Mouse (Mus musculus) Patski (cell line): ENCODE results near the gene Lamb2. TPM values are rescaled to one million over a fixed set of nuclear protein-coding genes. Genes with fewer than 3 reads are reported as not detected.

Source experiments
- ATAC-seq: fragments of 100-300 bp; one replicate; pipeline ENCODE4 v1.8.0; 2021
- CTCF ChIA-PET: fragments of 350-600 bp; sonication (Branson Sonifier 250); formaldehyde crosslinking; loops from one replicate; lab custom pipeline; 2022; ENCODE audit warnings: inconsistent platforms; lab: Charles Lee
- POLR2A ChIA-PET: fragments of 350-600 bp; sonication (Branson Sonifier 250); formaldehyde crosslinking; loops from one replicate; lab custom pipeline; 2022; ENCODE audit warnings: antibody characterized with exemption, inconsistent platforms; lab: Charles Lee
- DNase-seq: peaks from one replicate; pipeline ENCODE4 v3.0.0-alpha.2; 2011; ENCODE audit warnings: low read depth, low spot score
- H3K27me3 ChIP-seq: fragments of 371-371 bp; one replicate; pipeline ENCODE4 v1.5.1; 2021
- CTCF ChIP-seq: fragments of 100-300 bp; IDR thresholded peaks from one replicate; pipeline ENCODE4 v1.5.1; 2021
- in situ Hi-C: fragments of 300-500 bp; cut with MboI; formaldehyde crosslinking; loops from 3 replicates; pipeline ENCODE4 v1.11.1; 2018; ENCODE audit warnings: low pct_unique_long_range_greater_than_20kb, mixed read lengths
- polyA plus RNA-seq: library from polyadenylated mRNA; unstranded; gene quantifications from one replicate; pipeline ENCODE4 v1.2.3, GENCODE M21; 2021

Lamb2 gene
- polyA plus RNA-seq, 1 experiment from 2014 or later = 131 TPM

- peak; percentile 93 for ATAC-seq
- H3K27me3 ChIP-seq = no peaks in the 10 kb centered on the region
- DNase-seq = peak; percentile 89
- POLR2A ChIA-PET = interaction anchor here (1.1 to 1.5 kb wide), 3 partner anchors 9 to 18 kb away, joined by 3 to 8 read pairs (median 4); partner anchors contain the start of genes Qrich1 and Usp19
- TF ChIP-seq CTCF = no peak
- in situ Hi-C loops = no loop called here
- CTCF ChIA-PET = no interaction called here
These were observed 28.3 kb downstream of the Lamb2 start, which contains the start of gene Qars for GRCm38 (mm10) chr9:108507619-108508434. Qars (plus strand) TSS chr9:108507706.

- ATAC-seq (no peak), DNase-seq (no peak)
- ChIA-PET POLR2A (interaction anchor here (1.1 kb wide), 1 partner anchor 11 kb away, joined by 3 read pairs; no protein-coding TSS in a partner anchor), CTCF (interaction anchor here (0.6 kb wide), 1 partner anchor 1681 kb away, joined by 3 read pairs; no protein-coding TSS in a partner anchor)
- TF ChIP-seq CTCF = no peak
- no peaks in the 10 kb centered on the region for H3K27me3 ChIP-seq
- in situ Hi-C loops = no loop called here
These were observed 29.2 kb downstream of the Lamb2 start for GRCm38 (mm10) chr9:108508776-108509175.

DNA sequence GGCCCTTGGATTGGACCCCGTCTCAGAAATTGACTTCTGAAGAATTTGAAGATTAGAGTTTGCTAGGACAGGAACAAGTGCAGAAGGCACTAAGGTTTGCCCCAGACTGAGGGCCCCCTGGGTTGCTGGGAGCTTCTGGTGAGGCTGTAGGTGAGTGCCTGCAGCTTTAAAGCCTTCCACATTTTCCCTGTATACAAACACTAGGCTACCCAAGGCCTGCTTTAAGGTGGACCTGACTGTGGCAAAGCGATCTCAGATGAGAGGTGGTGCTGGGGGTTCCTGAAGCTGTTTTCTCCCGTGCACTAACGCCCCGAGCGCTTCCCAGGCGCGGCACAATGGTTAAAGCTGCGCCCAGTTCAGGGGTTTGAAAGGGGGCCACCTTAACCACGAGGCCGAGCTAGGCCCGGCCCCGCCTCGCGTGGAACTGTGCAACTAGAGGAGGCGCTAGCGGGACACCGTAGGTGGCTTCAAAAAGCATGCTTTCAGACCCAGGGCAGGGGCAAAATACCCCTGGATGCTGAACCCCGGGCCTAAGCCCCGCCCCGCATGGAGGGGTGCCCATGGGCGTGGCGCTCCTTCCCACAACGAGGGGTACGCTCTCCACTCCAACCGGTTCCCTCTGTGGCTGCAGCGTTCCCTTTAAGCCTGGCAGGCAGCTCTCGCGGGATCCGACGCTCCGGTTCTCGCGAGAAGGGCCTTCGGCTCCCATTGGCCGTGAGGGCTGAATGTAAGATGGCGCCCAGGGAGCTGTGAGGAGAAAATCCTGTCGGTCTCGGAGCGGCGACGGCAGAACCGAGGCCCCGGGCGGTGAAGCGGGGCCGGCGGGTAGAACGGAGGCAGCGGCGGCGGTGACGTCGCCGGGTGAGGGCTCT lies 37.1 kb downstream of the Lamb2 start, which contains the start of gene Qrich1:
Gene Qrich1, plus strand, starts transcription at position 427 of the 872 bp plus-strand sequence.
- H3K27me3 ChIP-seq = no peaks in the 10 kb centered on the region
- CTCF ChIA-PET = no interaction called here
- ATAC-seq (peak; percentile 94), DNase-seq (peak; percentile 86)
- in situ Hi-C loops = no loop called here
- no peak for TF ChIP-seq CTCF
- POLR2A ChIA-PET = interaction anchor here (1.4 to 2.1 kb wide), 3 partner anchors 9 to 52 kb away, joined by 3 to 8 read pairs (median 6); partner anchors contain the start of genes Ndufaf3 and Qars

- no peaks in the 10 kb centered on the region for H3K27me3 ChIP-seq
- ATAC-seq = peak; percentile 38
- ChIA-PET CTCF (no interaction called here), POLR2A (interaction anchor here (0.7 to 2.1 kb wide), 4 partner anchors 10 to 892 kb away, joined by 3 to 8 read pairs (median 4); partner anchors contain the start of genes Ndufaf3 and Qars)
- no peak for TF ChIP-seq CTCF
- in situ Hi-C loops = no loop called here
- DNase-seq = peak; percentile 27
These were observed 37.9 kb downstream of the Lamb2 start for GRCm38 (mm10) chr9:108517253-108517930.

- DNase-seq = peak; percentile 12
- ATAC-seq = peak; percentile 3
- POLR2A ChIA-PET = interaction anchor here (0.7 to 2.1 kb wide), 4 partner anchors 10 to 892 kb away, joined by 3 to 8 read pairs (median 4); partner anchors contain the start of genes Ndufaf3 and Qars
- no peak for TF ChIP-seq CTCF
- H3K27me3 ChIP-seq = no peaks in the 10 kb centered on the region
- in situ Hi-C loops = no loop called here
- CTCF ChIA-PET = no interaction called here
These were observed 38.4 kb downstream of the Lamb2 start for GRCm38 (mm10) chr9:108517931-108518332.

GRCm38 (mm10) chr9:108521604-108522003 lies 42.1 kb downstream of the Lamb2 start:
- ATAC-seq = no peak
- in situ Hi-C loops = no loop called here
- CTCF ChIA-PET = interaction anchor here (0.8 kb wide), 1 partner anchor 49 kb away, joined by 3 read pairs; no protein-coding TSS in a partner anchor
- H3K27me3 ChIP-seq = no peaks in the 10 kb centered on the region
- peak; percentile 41 for DNase-seq
- POLR2A ChIA-PET = no interaction called here
- no peak for TF ChIP-seq CTCF

DNA sequence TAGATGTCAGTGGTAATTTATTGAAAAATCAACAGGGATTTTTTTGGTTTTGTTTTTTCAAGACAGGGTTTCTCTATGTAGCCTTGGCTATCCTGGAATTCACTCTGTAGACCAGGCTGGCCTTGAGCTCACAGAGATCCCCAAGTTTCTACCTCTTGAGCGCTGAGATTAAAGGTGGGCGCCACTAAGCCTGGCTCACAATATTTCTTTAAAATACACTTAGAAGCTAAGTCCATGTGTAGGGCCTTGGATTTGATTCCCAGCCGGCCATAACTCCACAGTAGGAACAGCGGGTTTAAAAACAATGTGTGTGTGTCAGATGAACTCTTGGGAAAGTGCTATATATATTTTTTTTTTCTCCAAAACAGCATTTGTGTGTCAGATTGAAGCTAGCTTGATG lies 43.8 kb downstream of the Lamb2 start:
- CTCF ChIA-PET = interaction anchor here (0.7 to 1.2 kb wide), 2 partner anchors 14 to 44 kb away, joined by 3 read pairs; partner anchors contain the start of gene Ndufaf3
- in situ Hi-C loops = no loop called here
- DNase-seq (no peak), ATAC-seq (no peak)
- POLR2A ChIA-PET = no interaction called here
- H3K27me3 ChIP-seq = no peaks in the 10 kb centered on the region
- no peak for TF ChIP-seq CTCF

DNA sequence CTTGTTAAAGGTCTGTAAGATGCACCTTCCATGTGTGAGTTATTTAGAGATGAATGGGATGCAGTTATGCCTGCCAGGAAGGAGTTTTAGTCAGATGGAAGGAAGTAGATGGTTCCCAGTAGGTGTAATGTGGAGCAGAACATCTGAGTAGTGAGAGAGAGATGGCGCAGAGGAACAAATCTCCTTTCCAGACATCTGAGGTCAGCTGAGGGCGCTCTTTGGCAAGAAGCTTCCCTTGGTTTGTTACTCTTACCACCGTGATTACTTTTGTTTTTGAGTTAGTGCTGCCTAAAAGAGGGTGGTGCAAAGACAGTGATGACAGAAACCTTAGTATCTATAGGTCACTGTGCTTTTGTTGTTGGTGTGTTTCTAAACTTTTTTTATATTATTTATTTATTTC lies 45.9 kb downstream of the Lamb2 start:
- no peak for TF ChIP-seq CTCF
- POLR2A ChIA-PET = no interaction called here
- no peak for ATAC-seq

GRCm38 (mm10) chr9:108530954-108531353 lies 51.4 kb downstream of the Lamb2 start:
- DNase-seq (no peak), ATAC-seq (no peak)
- in situ Hi-C loops = no loop called here
- CTCF ChIA-PET = interaction anchor here (1.0 to 2.2 kb wide), 2 partner anchors 11 to 22 kb away, joined by 3 to 5 read pairs; no protein-coding TSS in a partner anchor
- POLR2A ChIA-PET = no interaction called here
- H3K27me3 ChIP-seq = no peaks in the 10 kb centered on the region
- no peak for TF ChIP-seq CTCF

More for the DNA sequence above, 45.9 kb downstream of the Lamb2 start:
- DNase-seq = no peak
- in situ Hi-C loops = no loop called here
- CTCF ChIA-PET = no interaction called here
- H3K27me3 ChIP-seq = no peaks in the 10 kb centered on the region
